Mouse (Mus musculus): ENCODE results near the gene Tgfbi.

Tgfbi gene

GRCm38 (mm10) chr13:56634920-56635319, 25.6 kb downstream of the Tgfbi start:
- DNase-seq = no peak

- DNase-seq = no peak
Measured at GRCm38 (mm10) chr13:56637027-56637426, 27.7 kb downstream of the Tgfbi start.

GRCm38 (mm10) chr13:56641746-56642145, 32.4 kb downstream of the Tgfbi start:
- peak in 1 of 2 experiments; percentile 17 for DNase-seq

GRCm38 (mm10) chr13:56644031-56644430, 34.7 kb downstream of the Tgfbi start:
- DNase-seq = no peak

GRCm38 (mm10) chr13:56645744-56646143, 36.4 kb downstream of the Tgfbi start:
- DNase-seq = no peak

- DNase-seq = no peak
Measured at GRCm38 (mm10) chr13:56647597-56648405, 38.5 kb downstream of the Tgfbi start.

- no peak for DNase-seq
Measured at GRCm38 (mm10) chr13:56650020-56650419, 40.7 kb downstream of the Tgfbi start.

- no peak for DNase-seq
Measured at GRCm38 (mm10) chr13:56652381-56652780, 43.1 kb downstream of the Tgfbi start.

- no peak for DNase-seq
Measured at GRCm38 (mm10) chr13:56654176-56654575, 44.9 kb downstream of the Tgfbi start.

- DNase-seq = peak; percentile 66 to 83
Measured at GRCm38 (mm10) chr13:56657946-56658512, 48.7 kb downstream of the Tgfbi start.

GRCm38 (mm10) chr13:56658931-56659330, 49.6 kb downstream of the Tgfbi start:
- no peak for DNase-seq

GRCm38 (mm10) chr13:56661914-56662621, 52.7 kb downstream of the Tgfbi start:
- no peak for DNase-seq

- DNase-seq = peak; percentile 16 to 23
Measured at GRCm38 (mm10) chr13:56664256-56665170, 55.2 kb downstream of the Tgfbi start.

- DNase-seq = no peak
Measured at GRCm38 (mm10) chr13:56671206-56671605, 61.9 kb downstream of the Tgfbi start.

GRCm38 (mm10) chr13:56677731-56678130, 68.4 kb downstream of the Tgfbi start:
- DNase-seq = no peak

GRCm38 (mm10) chr13:56678188-56678787, 69.0 kb downstream of the Tgfbi start:
- DNase-seq = no peak

- peak in 1 of 2 experiments; percentile 33 for DNase-seq
Measured at GRCm38 (mm10) chr13:56678826-56679504, 69.6 kb downstream of the Tgfbi start.

GRCm38 (mm10) chr13:56681924-56682323, 72.6 kb downstream of the Tgfbi start:
- peak in 1 of 2 experiments; percentile 25 for DNase-seq

GRCm38 (mm10) chr13:56682326-56682725, 73.0 kb downstream of the Tgfbi start:
- peak; percentile 92 to 95 for DNase-seq

GRCm38 (mm10) chr13:56683306-56683705, 74.0 kb downstream of the Tgfbi start:
- DNase-seq = peak in 1 of 2 experiments; percentile 34
